Mouse (Mus musculus): ENCODE results near the gene Smok3c. TPM values are rescaled to one million over a fixed set of nuclear protein-coding genes. Genes with fewer than 3 reads are reported as not detected.
"Not testable (repeated sequence)": the region's sequence is repeated elsewhere in the genome, so short reads cannot be mapped to it uniquely, and the experiment has no call there.

Gene Smok3c
- total and polyA plus RNA-seq, 3 experiments, result not detected

DNA sequence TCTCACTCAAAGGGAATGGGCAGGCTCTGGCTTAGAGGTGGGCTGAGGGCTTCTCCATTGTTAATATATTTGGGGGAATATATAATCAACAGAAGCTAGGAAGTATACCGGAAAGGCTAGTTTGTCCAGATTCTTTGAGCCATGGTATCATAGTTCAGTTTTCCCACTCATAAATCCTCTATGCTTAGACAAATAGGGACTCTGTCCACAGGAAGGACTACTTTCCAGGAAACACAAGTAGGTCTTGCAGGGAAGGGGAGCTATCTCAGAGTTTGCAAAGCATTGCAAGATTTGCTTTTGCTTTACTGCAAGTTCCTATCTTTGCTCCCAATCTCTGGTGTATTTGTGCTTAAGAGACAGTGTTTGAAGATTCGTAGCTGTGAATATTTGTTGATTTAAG lies 52.0 kb downstream of the Smok3c start:
- in situ Hi-C loops (cut with MboI; ENCODE audit: low pct_ligation_motif_present, low pct_unique_long_range_greater_than_20kb, low sequenced_read_pairs) (loop anchor here (5.0 kb wide), 1 partner anchor 57 kb away; the partner anchor contains the start of gene Cops6), dilution Hi-C loops (cut with MboI; ENCODE audit: extremely low pct_ligation_motif_present, extremely low pct_unique_long_range_greater_than_20kb, low sequenced_read_pairs) (no loop called here)
- Histone ChIP-seq H3K79me2 (replicated peaks; ENCODE audit: control insufficient read depth, extremely low read depth, insufficient read depth, poor library complexity, severe bottlenecking) (no peaks in the 10 kb centered on the region), H3K36me3 (replicated peaks in 1 of 2; ENCODE audit: control insufficient read depth in 1 of 2, insufficient read depth in 1 of 2, low read length in 1 of 2) (peaks cover 33 to 53% of the 10 kb centered on the region in 2 experiments), H3K27ac (ENCODE audit: insufficient read depth, low read depth) (no peak overlapping the region), H3K27me3 (replicated peaks) (no peaks in the 10 kb centered on the region), H3K4me2 (ENCODE audit: insufficient read depth, low read depth, poor library complexity, severe bottlenecking) (no peak overlapping the region), H3K4me3 (replicated peaks in 1 of 3; ENCODE audit: low read depth in 2 of 3, low read length in 2 of 3, poor library complexity in 1 of 3) (no peak overlapping the region), H3K9me3 (replicated peaks; ENCODE audit: low read length) (no peaks in the 10 kb centered on the region), H3K4me1 (ENCODE audit: control insufficient read depth in 1 of 2, insufficient read depth in 2 of 2) (no peaks in the 10 kb centered on the region), H3K9ac (ENCODE audit: insufficient read depth, low read depth) (no peak overlapping the region)
- DNase-seq (ENCODE audit: extremely low read depth), result no peak
- no peak for TF ChIP-seq MAX (IDR thresholded peaks at IDR 0.05; ENCODE audit: low read length)
- no peak for TF ChIP-seq KAT2A (IDR thresholded peaks at IDR 0.05; ENCODE audit: insufficient replicate concordance, low read length)
- TF ChIP-seq MXI1 (IDR thresholded peaks at IDR 0.05; ENCODE audit: low read depth, low read length), result no peak
- no peak for TF ChIP-seq MAFK (IDR thresholded peaks at IDR 0.05; ENCODE audit: insufficient replicate concordance, low read length)
- no peak for TF ChIP-seq UBTF (IDR thresholded peaks at IDR 0.05; ENCODE audit: low read depth, low read length)
- TF ChIP-seq MAZ (IDR thresholded peaks at IDR 0.05; ENCODE audit: low read depth, low read length), result no peak
- no peak for TF ChIP-seq BHLHE40 (IDR thresholded peaks at IDR 0.05; ENCODE audit: low read depth, low read length)
- TF ChIP-seq RAD21 (IDR thresholded peaks at IDR 0.05; ENCODE audit: low read depth, low read length), result no peak
- no peak for TF ChIP-seq USF1 (IDR thresholded peaks at IDR 0.05; ENCODE audit: low read depth, low read length)
- no peak for TF ChIP-seq GABPA (IDR thresholded peaks at IDR 0.05; ENCODE audit: insufficient replicate concordance, low read depth, low read length)
- no peak for TF ChIP-seq EP300 (IDR thresholded peaks at IDR 0.05; ENCODE audit: low read length)
- TF ChIP-seq JUND (conservative IDR thresholded peaks at IDR 0.05; ENCODE audit: low read depth, low read length), result no peak
- TF ChIP-seq SIN3A (IDR thresholded peaks at IDR 0.05; ENCODE audit: low read length), result no peak

- in situ Hi-C loops (cut with MboI; ENCODE audit: low pct_ligation_motif_present, low pct_unique_long_range_greater_than_20kb, low sequenced_read_pairs), result loop anchor here (5.0 kb wide), 1 partner anchor 55 kb away; the partner anchor contains the start of gene Cops6
- Histone ChIP-seq H3K4me2 (ENCODE audit: insufficient read depth, low read depth, poor library complexity, severe bottlenecking) (no peak overlapping the region), H3K27ac (ENCODE audit: insufficient read depth, low read depth) (no peak overlapping the region), H3K9ac (ENCODE audit: insufficient read depth, low read depth) (no peak overlapping the region), H3K36me3 (replicated peaks in 1 of 2; ENCODE audit: control insufficient read depth in 1 of 2, insufficient read depth in 1 of 2, low read length in 1 of 2) (peaks cover 15 to 32% of the 10 kb centered on the region in 2 experiments), H3K4me1 (ENCODE audit: control insufficient read depth in 1 of 2, insufficient read depth in 2 of 2) (no peaks in the 10 kb centered on the region), H3K9me3 (replicated peaks; ENCODE audit: low read length) (no peaks in the 10 kb centered on the region), H3K79me2 (replicated peaks; ENCODE audit: control insufficient read depth, extremely low read depth, insufficient read depth, poor library complexity, severe bottlenecking) (no peaks in the 10 kb centered on the region), H3K27me3 (replicated peaks) (no peaks in the 10 kb centered on the region), H3K4me3 (replicated peaks in 1 of 3; ENCODE audit: low read depth in 2 of 3, low read length in 2 of 3, poor library complexity in 1 of 3) (no peak overlapping the region)
- no peak for TF ChIP-seq TBP (conservative IDR thresholded peaks at IDR 0.05; ENCODE audit: low read depth, low read length)
- no peak for TF ChIP-seq RCOR1 (conservative IDR thresholded peaks at IDR 0.05; ENCODE audit: low read depth, low read length)
- TF ChIP-seq GABPA (IDR thresholded peaks at IDR 0.05; ENCODE audit: insufficient replicate concordance, low read depth, low read length), result no peak
- TF ChIP-seq HCFC1 (IDR thresholded peaks at IDR 0.05; ENCODE audit: low read depth, low read length), result no peak
- TF ChIP-seq TCF12 (IDR thresholded peaks at IDR 0.05; ENCODE audit: low read depth, low read length), result no peak
- TF ChIP-seq EP300 (IDR thresholded peaks at IDR 0.05; ENCODE audit: low read length), result no peak
- no peak for DNase-seq (ENCODE audit: extremely low read depth)
- dilution Hi-C loops (cut with MboI; ENCODE audit: extremely low pct_ligation_motif_present, extremely low pct_unique_long_range_greater_than_20kb, low sequenced_read_pairs), result no loop called here
Measured at GRCm38 (mm10) chr5:138107130-138107529, 54.1 kb downstream of the Smok3c start.

GRCm38 (mm10) chr5:138109847-138110396 lies 56.9 kb downstream of the Smok3c start:
- H3K4me1 ChIP-seq (ENCODE audit: control insufficient read depth in 1 of 2, insufficient read depth in 2 of 2); H3K27ac ChIP-seq (ENCODE audit: insufficient read depth, low read depth); H3K4me2 ChIP-seq (ENCODE audit: insufficient read depth, low read depth, poor library complexity, severe bottlenecking); H3K4me3 ChIP-seq (replicated peaks in 1 of 3; ENCODE audit: low read depth in 2 of 3, low read length in 2 of 3, poor library complexity in 1 of 3); H3K79me2 ChIP-seq (replicated peaks; ENCODE audit: control insufficient read depth, extremely low read depth, insufficient read depth, poor library complexity, severe bottlenecking); H3K27me3 ChIP-seq (replicated peaks); H3K36me3 ChIP-seq (replicated peaks in 1 of 2; ENCODE audit: control insufficient read depth in 1 of 2, insufficient read depth in 1 of 2, low read length in 1 of 2); H3K9ac ChIP-seq (ENCODE audit: insufficient read depth, low read depth); DNase-seq (ENCODE audit: extremely low read depth); H3K9me3 ChIP-seq (replicated peaks; ENCODE audit: low read length); dilution Hi-C loops (cut with MboI; ENCODE audit: extremely low pct_ligation_motif_present, extremely low pct_unique_long_range_greater_than_20kb, low sequenced_read_pairs): not testable (repeated sequence)
- in situ Hi-C loops (cut with MboI; ENCODE audit: low pct_ligation_motif_present, low pct_unique_long_range_greater_than_20kb, low sequenced_read_pairs), result loop anchor here (5.0 kb wide), 1 partner anchor 52 kb away; the partner anchor contains the start of gene Cops6
